Mouse (Mus musculus): Measurements from ENCODE around the gene Map3k5. TPM values are rescaled to one million over a fixed set of nuclear protein-coding genes. Genes with fewer than 3 reads are reported as not detected.
A peak's percentile ranks its signal among the peaks of the same experiment; 100 is the strongest.

The Map3k5 gene
- total and polyA plus RNA-seq, 3 experiments: 15.8 to 31.0 (median 27.6) TPM

DNA sequence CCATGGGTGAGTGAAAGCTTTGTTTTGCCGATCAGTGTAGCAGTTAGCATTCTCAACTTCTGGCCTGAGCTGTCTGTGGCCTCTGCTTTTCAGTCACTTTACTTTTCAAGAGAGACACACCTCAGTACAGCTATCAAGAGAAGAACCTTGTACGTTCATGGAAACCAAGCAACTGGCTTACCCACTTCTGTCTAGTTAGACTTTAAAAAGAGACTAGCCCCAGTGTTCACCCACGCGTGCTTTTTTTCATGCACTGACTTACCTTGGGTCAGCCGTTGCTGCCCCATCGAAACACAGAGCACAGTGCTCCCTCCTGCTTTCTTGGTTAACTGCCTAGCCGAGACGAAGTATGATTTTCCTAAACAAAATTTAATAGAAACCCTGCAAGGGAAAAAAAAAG lies 6.4 kb downstream of the Map3k5 start:
- TF ChIP-seq MYC (IDR thresholded peaks at IDR 0.05; ENCODE audit: low read depth, low read length) (no peak), MAZ (IDR thresholded peaks at IDR 0.05; ENCODE audit: low read depth, low read length) (0 out of 2 replicates have a peak, but pooled peaks have one; percentile 43)
- peak overlapping the region in 2 of 3 experiments; percentile 3 to 16 for H3K4me3 ChIP-seq (replicated peaks in 1 of 3; ENCODE audit: low read depth in 2 of 3, low read length in 2 of 3, poor library complexity in 1 of 3)
- no peaks in the 10 kb centered on the region for H3K9me3 ChIP-seq (replicated peaks; ENCODE audit: low read length)
- peak overlapping the region; percentile 34; the same call in 1 of the 2 replicates for H3K27ac ChIP-seq (ENCODE audit: insufficient read depth, low read depth)
- no peak for DNase-seq (ENCODE audit: extremely low read depth)
- H3K4me1 ChIP-seq (ENCODE audit: control insufficient read depth in 1 of 2, insufficient read depth in 2 of 2): peaks cover 13 to 69% of the 10 kb centered on the region in 2 experiments
- H3K9ac ChIP-seq (ENCODE audit: insufficient read depth, low read depth): peak overlapping the region; percentile 90
- in situ Hi-C loops (cut with MboI; ENCODE audit: low pct_ligation_motif_present, low pct_unique_long_range_greater_than_20kb, low sequenced_read_pairs) (no loop called here), dilution Hi-C loops (cut with MboI; ENCODE audit: extremely low pct_ligation_motif_present, extremely low pct_unique_long_range_greater_than_20kb, low sequenced_read_pairs) (no loop called here)
- peak overlapping the region; percentile 74 for H3K4me2 ChIP-seq (ENCODE audit: insufficient read depth, low read depth, poor library complexity, severe bottlenecking)
- H3K27me3 ChIP-seq (replicated peaks): no peaks in the 10 kb centered on the region
- peaks cover 73% of the 10 kb centered on the region for H3K79me2 ChIP-seq (replicated peaks; ENCODE audit: control insufficient read depth, extremely low read depth, insufficient read depth, poor library complexity, severe bottlenecking)
- peaks cover 20 to 49% of the 10 kb centered on the region in 2 experiments for H3K36me3 ChIP-seq (replicated peaks in 1 of 2; ENCODE audit: control insufficient read depth in 1 of 2, insufficient read depth in 1 of 2, low read length in 1 of 2)

GRCm38 (mm10) chr10:19941063-19941462 lies 6.8 kb downstream of the Map3k5 start:
- in situ Hi-C loops (cut with MboI; ENCODE audit: low pct_ligation_motif_present, low pct_unique_long_range_greater_than_20kb, low sequenced_read_pairs) (no loop called here), dilution Hi-C loops (cut with MboI; ENCODE audit: extremely low pct_ligation_motif_present, extremely low pct_unique_long_range_greater_than_20kb, low sequenced_read_pairs) (no loop called here)
- Histone ChIP-seq H3K27me3 (replicated peaks) (no peaks in the 10 kb centered on the region), H3K9ac (ENCODE audit: insufficient read depth, low read depth) (peak overlapping the region; percentile 16; the same call in 1 of the 2 replicates), H3K4me3 (replicated peaks in 1 of 3; ENCODE audit: low read depth in 2 of 3, low read length in 2 of 3, poor library complexity in 1 of 3) (no peak overlapping the region), H3K36me3 (replicated peaks in 1 of 2; ENCODE audit: control insufficient read depth in 1 of 2, insufficient read depth in 1 of 2, low read length in 1 of 2) (peaks cover 20 to 53% of the 10 kb centered on the region in 2 experiments), H3K4me2 (ENCODE audit: insufficient read depth, low read depth, poor library complexity, severe bottlenecking) (peak overlapping the region; percentile 52), H3K79me2 (replicated peaks; ENCODE audit: control insufficient read depth, extremely low read depth, insufficient read depth, poor library complexity, severe bottlenecking) (peaks cover 73% of the 10 kb centered on the region), H3K27ac (ENCODE audit: insufficient read depth, low read depth) (peak overlapping the region; percentile 56), H3K9me3 (replicated peaks; ENCODE audit: low read length) (no peaks in the 10 kb centered on the region), H3K4me1 (ENCODE audit: control insufficient read depth in 1 of 2, insufficient read depth in 2 of 2) (peaks cover 13 to 72% of the 10 kb centered on the region in 2 experiments)
- TF ChIP-seq TCF12 (IDR thresholded peaks at IDR 0.05; ENCODE audit: low read depth, low read length) (0 out of 2 replicates have a peak, but pooled peaks have one; percentile 19), SMC3 (IDR thresholded peaks at IDR 0.05; ENCODE audit: low read depth, low read length) (peak; percentile 10; the same call in 1 of the 2 replicates), CTCF (conservative IDR thresholded peaks at IDR 0.05 in 1 of 2, IDR thresholded peaks at IDR 0.05 in 1 of 2; ENCODE audit: low read depth in 2 of 2, low read length in 2 of 2) (peak in 1 of 2 experiments; percentile 26; a peak in 2 of 4 replicates), MYC (IDR thresholded peaks at IDR 0.05; ENCODE audit: low read depth, low read length) (peak; percentile 62), MAFK (IDR thresholded peaks at IDR 0.05; ENCODE audit: insufficient replicate concordance, low read length) (no peak), NRF1 (IDR thresholded peaks at IDR 0.05; ENCODE audit: low read depth, low read length) (no peak), ETS1 (conservative IDR thresholded peaks at IDR 0.05; ENCODE audit: low read depth, low read length) (0 out of 2 replicates have a peak, but pooled peaks have one; percentile 26), MEF2A (IDR thresholded peaks at IDR 0.05; ENCODE audit: borderline replicate concordance, low read depth, low read length) (0 out of 2 replicates have a peak, but pooled peaks have one; percentile 40)
- DNase-seq (ENCODE audit: extremely low read depth): no peak

- Histone ChIP-seq H3K4me1 (ENCODE audit: control insufficient read depth in 1 of 2, insufficient read depth in 2 of 2) (peaks cover 16 to 77% of the 10 kb centered on the region in 2 experiments), H3K4me3 (replicated peaks in 1 of 3; ENCODE audit: low read depth in 2 of 3, low read length in 2 of 3, poor library complexity in 1 of 3) (no peak overlapping the region), H3K27me3 (replicated peaks) (no peaks in the 10 kb centered on the region), H3K9me3 (replicated peaks; ENCODE audit: low read length) (no peaks in the 10 kb centered on the region), H3K9ac (ENCODE audit: insufficient read depth, low read depth) (no peak overlapping the region), H3K27ac (ENCODE audit: insufficient read depth, low read depth) (no peak overlapping the region), H3K36me3 (replicated peaks in 1 of 2; ENCODE audit: control insufficient read depth in 1 of 2, insufficient read depth in 1 of 2, low read length in 1 of 2) (peaks cover 20 to 60% of the 10 kb centered on the region in 2 experiments), H3K4me2 (ENCODE audit: insufficient read depth, low read depth, poor library complexity, severe bottlenecking) (0 out of 2 replicates have a peak overlapping the region, but pooled peaks have one; percentile 52), H3K79me2 (replicated peaks; ENCODE audit: control insufficient read depth, extremely low read depth, insufficient read depth, poor library complexity, severe bottlenecking) (peaks cover 80% of the 10 kb centered on the region)
- DNase-seq (ENCODE audit: extremely low read depth): no peak
- dilution Hi-C loops (cut with MboI; ENCODE audit: extremely low pct_ligation_motif_present, extremely low pct_unique_long_range_greater_than_20kb, low sequenced_read_pairs): no loop called here
- in situ Hi-C loops (cut with MboI; ENCODE audit: low pct_ligation_motif_present, low pct_unique_long_range_greater_than_20kb, low sequenced_read_pairs): no loop called here
- TF ChIP-seq KAT2A (IDR thresholded peaks at IDR 0.05; ENCODE audit: insufficient replicate concordance, low read length) (no peak), NELFE (IDR thresholded peaks at IDR 0.05; ENCODE audit: low read depth, low read length) (no peak), USF1 (IDR thresholded peaks at IDR 0.05; ENCODE audit: low read depth, low read length) (no peak), UBTF (IDR thresholded peaks at IDR 0.05; ENCODE audit: low read depth, low read length) (no peak), MAFK (IDR thresholded peaks at IDR 0.05; ENCODE audit: insufficient replicate concordance, low read length) (no peak), BHLHE40 (IDR thresholded peaks at IDR 0.05; ENCODE audit: low read depth, low read length) (no peak), POLR2AphosphoS2 (IDR thresholded peaks at IDR 0.05; ENCODE audit: low read depth, low read length) (no peak), HCFC1 (IDR thresholded peaks at IDR 0.05; ENCODE audit: low read depth, low read length) (no peak), ELF1 (IDR thresholded peaks at IDR 0.05; ENCODE audit: low read depth, low read length) (no peak), MXI1 (IDR thresholded peaks at IDR 0.05; ENCODE audit: low read depth, low read length) (no peak), CHD2 (IDR thresholded peaks at IDR 0.05; ENCODE audit: low read length) (no peak), NRF1 (IDR thresholded peaks at IDR 0.05; ENCODE audit: low read depth, low read length) (no peak), MAZ (IDR thresholded peaks at IDR 0.05; ENCODE audit: low read depth, low read length) (no peak), ZNF384 (IDR thresholded peaks at IDR 0.05; ENCODE audit: low read depth, low read length) (no peak)
Measured at GRCm38 (mm10) chr10:19941914-19942313, 7.6 kb downstream of the Map3k5 start.

All from CH12.LX (cell line).